ENCODE assay signal across 8 mouse cellular contexts in genomic region chr10:18329096-18330038, GRCm38 (mm10). TPM values are rescaled to one million over a fixed set of nuclear protein-coding genes. Genes with fewer than 3 reads are reported as not detected.
DNase-seq lines count a peak whose midpoint lies in the region; ATAC-seq and TF ChIP-seq lines count a peak whose summit lies in the region.

No protein-coding gene starts in this region.

- ATAC-seq in megakaryocyte, adult 5-6 weeks (ENCODE audit: poor library complexity, severe bottlenecking): no peak; the same call in 1 of the 2 replicates

- no peaks in the 10 kb centered on the region for H3K36me3 ChIP-seq in megakaryocyte, embryonic 14.5 days (replicated peaks; ENCODE audit: low read length)
- H3K36me3 ChIP-seq in heart, adult 2 months (ENCODE audit: control insufficient read depth, insufficient read depth, low read length): no peaks in the 10 kb centered on the region

- TF ChIP-seq CTCF in heart, adult 2 months (IDR thresholded peaks at IDR 0.05): no peak
- TF ChIP-seq CTCF in lung, adult 2 months (IDR thresholded peaks at IDR 0.05; ENCODE audit: insufficient read depth, low read length): no peak

- H3K9me3 ChIP-seq in megakaryocyte, embryonic 14.5 days: no peaks in the 10 kb centered on the region

- intact Hi-C loops in heart, adult 2 months (cut with DNase I): no loop called here

- H3K9ac ChIP-seq in heart, adult 2 months (ENCODE audit: low read depth, low read length): no peak overlapping the region

- no peaks in the 10 kb centered on the region for H3K79me2 ChIP-seq in heart, adult 2 months (replicated peaks; ENCODE audit: control insufficient read depth, insufficient read depth, low read length)

- peaks cover 6% of the 10 kb centered on the region for H3K4me1 ChIP-seq in megakaryocyte, embryonic 14.5 days
- peaks cover 6% of the 10 kb centered on the region for H3K4me1 ChIP-seq in heart, adult 2 months (ENCODE audit: control insufficient read depth, insufficient read depth, low read length)
- peaks cover 3% of the 10 kb centered on the region; the same call in 1 of the 2 replicates for H3K4me1 ChIP-seq in lung, adult 2 months (ENCODE audit: control insufficient read depth, insufficient read depth, low read length)

- peaks cover 17% of the 10 kb centered on the region for H3K27me3 ChIP-seq in megakaryocyte, embryonic 14.5 days (replicated peaks)
- H3K27me3 ChIP-seq in heart, adult 2 months (ENCODE audit: control insufficient read depth, insufficient read depth, low read length): no peaks in the 10 kb centered on the region

- no peak for TF ChIP-seq POLR2A in heart, adult 2 months (IDR thresholded peaks at IDR 0.05; ENCODE audit: insufficient read depth, low read depth, low read length)
- no peak for TF ChIP-seq POLR2A in lung, adult 2 months (IDR thresholded peaks at IDR 0.05; ENCODE audit: borderline replicate concordance, extremely low read depth, low read depth, low read length)

- TF ChIP-seq EP300 in heart, adult 2 months (IDR thresholded peaks at IDR 0.05; ENCODE audit: insufficient read depth, low read depth, low read length): no peak

- 2% methylated on average over 22 of the region's 23 CpGs for WGBS in heart, adult 2 months
- 7% methylated on average over 23 of the region's 23 CpGs for WGBS in lung, adult 2 months

- peak overlapping the region; percentile 70 for H3K4me3 ChIP-seq in megakaryocyte, embryonic 14.5 days (replicated peaks)
- H3K4me3 ChIP-seq in heart, adult 2 months: peak overlapping the region; percentile 34
- no peak overlapping the region for H3K4me3 ChIP-seq in lung, adult 2 months (replicated peaks; ENCODE audit: extremely low read depth, low read depth, low read length)

- no peak overlapping the region; the same call in 1 of the 2 replicates for H3K27ac ChIP-seq in heart, adult 2 months

- DNase-seq in embryo, embryonic 10.5 days (ENCODE audit: low spot score): peak; percentile 63
- DNase-seq in heart, adult 2 months: peak; percentile 58 to 74
- DNase-seq in kidney, adult 11 months: peak; percentile 17
- DNase-seq in lung, adult 2 months: peak; percentile 20
- DNase-seq in ovary, postnatal 36 days (ENCODE audit: low spot score): peak; percentile 31
- DNase-seq in adipocyte (ENCODE audit: low spot score): no peak

RNA-seq across cellular contexts. Expression of gene Nhsl1, which starts 10.6 kb away (rescaled TPM):
- 0.29 TPM in 1 of 2 replicates, not detected in the other for polyA plus RNA-seq in megakaryocyte, embryonic 14.5 days (2012; ENCODE audit: insufficient read depth, low replicate concordance)
- total RNA-seq in megakaryocyte, adult 5-6 weeks (2015): 0.27 and 1.1 TPM in 2 replicates
- total RNA-seq in megakaryocyte, adult 5-6 weeks (2017): 0.04 and 0.20 TPM in 2 replicates
- 10 to 100 TPM; 15.8 to 17.4 TPM for total RNA-seq in heart, adult 2 months (2021)
- 6.8 and 9.8 TPM in 2 replicates for polyA plus RNA-seq in heart, adult 2 months (2012; rRNA removed)
- polyA plus RNA-seq in lung, adult 2 months (2012; rRNA removed): 5.9 and 9.0 TPM in 2 replicates
